Mouse (Mus musculus) CH12.LX (cell line): ENCODE data around the gene Rsbn1.

Source experiments
- BHLHE40 ChIP-seq: IDR thresholded peaks from 2 replicates; pipeline ENCODE4 v1.6.1; 2011; ENCODE audit warnings: mild to moderate bottlenecking, low read depth, low read length, improper control_type of control experiment
- CTCF ChIP-seq, 2 experiments: IDR thresholded peaks in 1 of 2; conservative IDR thresholded peaks in 1 of 2; 2 replicates each; pipeline ENCODE4 v1.5.1; 2011 to 2012; ENCODE audit warnings: low read depth in 2 of 2, low read length in 2 of 2, improper control_type of control experiment in 1 of 2, inconsistent platforms in 1 of 2, mild to moderate bottlenecking in 1 of 2, moderate library complexity in 1 of 2
- HCFC1 ChIP-seq: IDR thresholded peaks from 2 replicates; pipeline ENCODE4 v1.6.1; 2012; ENCODE audit warnings: low read depth, mild to moderate bottlenecking, inconsistent platforms, low read length, improper control_type of control experiment
- JUND ChIP-seq: conservative IDR thresholded peaks from 2 replicates; pipeline ENCODE4 v1.6.1; 2011; ENCODE audit warnings: low read depth, low read length, improper control_type of control experiment
- KAT2A ChIP-seq: IDR thresholded peaks from 2 replicates; pipeline ENCODE4 v1.6.1; 2012; ENCODE audit warnings: low read length, improper control_type of control experiment, inconsistent platforms; ENCODE audit not compliant: insufficient replicate concordance
- MEF2A ChIP-seq: IDR thresholded peaks from 2 replicates; pipeline ENCODE4 v1.6.1; 2014; ENCODE audit warnings: low read depth, mild to moderate bottlenecking, inconsistent platforms, low read length, improper control_type of control experiment, borderline replicate concordance
- MXI1 ChIP-seq: IDR thresholded peaks from 2 replicates; pipeline ENCODE4 v1.6.1; 2011; ENCODE audit warnings: mild to moderate bottlenecking, low read depth, low read length, improper control_type of control experiment
- PAX5 ChIP-seq: IDR thresholded peaks from 2 replicates; pipeline ENCODE4 v1.6.1; 2012; ENCODE audit warnings: low read length, inconsistent platforms, mixed read lengths
- POLR2A ChIP-seq: IDR thresholded peaks from 2 replicates; pipeline ENCODE4 v1.6.1; 2011; ENCODE audit warnings: low read depth, mild to moderate bottlenecking, improper control_type of control experiment, low read length
- RAD21 ChIP-seq: IDR thresholded peaks from 2 replicates; pipeline ENCODE4 v1.6.1; 2011; ENCODE audit warnings: low read depth, mild to moderate bottlenecking, low read length, improper control_type of control experiment, moderate library complexity
- ZMIZ1 ChIP-seq: IDR thresholded peaks from 2 replicates; pipeline ENCODE4 v1.6.1; 2012; ENCODE audit warnings: low read depth, mild to moderate bottlenecking, inconsistent platforms, low read length, improper control_type of control experiment

DNA sequence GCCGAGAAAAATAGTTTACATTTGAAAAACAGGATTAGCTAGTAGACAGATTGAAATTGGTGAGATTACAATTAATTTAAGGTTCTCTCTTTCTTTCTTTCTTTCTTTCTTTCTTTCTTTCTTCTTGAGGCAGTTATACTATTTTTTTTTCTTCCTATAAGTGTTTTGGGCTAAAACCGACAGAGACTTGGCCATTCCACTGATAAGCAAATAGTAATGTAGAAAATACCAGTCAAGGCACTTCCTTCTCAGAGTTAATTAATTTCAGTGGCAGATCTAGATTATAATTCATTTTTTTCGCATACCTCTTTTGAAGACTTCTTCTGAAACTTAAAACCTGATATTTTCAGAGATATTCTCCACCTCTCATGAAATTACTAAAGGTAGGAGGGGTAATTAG, 11.4 kb downstream of the Rsbn1 start:
- no peak for TF ChIP-seq PAX5
- no peak for TF ChIP-seq KAT2A
- TF ChIP-seq MEF2A = no peak
- TF ChIP-seq ZMIZ1 = no peak
- TF ChIP-seq POLR2A = no peak
- no peak for TF ChIP-seq JUND
- TF ChIP-seq CTCF (conservative IDR thresholded peaks at IDR 0.05 in 1 of 2, IDR thresholded peaks at IDR 0.05 in 1 of 2; ENCODE audit: low read depth in 2 of 2, low read length in 2 of 2) = no peak
- TF ChIP-seq HCFC1 = no peak
- no peak for TF ChIP-seq MXI1
- no peak for TF ChIP-seq RAD21
- no peak for TF ChIP-seq BHLHE40
